Mouse (Mus musculus) adrenal gland, adult 18-20 months (tissue): ENCODE measurements around the gene Syt3. TPM values are rescaled to one million over a fixed set of nuclear protein-coding genes. Genes with fewer than 3 reads are reported as not detected.

Source experiments
- DNase-seq, 2 experiments: peaks; one replicate each; pipeline ENCODE4 v3.0.0; 2021 to 2022; ENCODE audit warnings: low spot score in 2 of 2
- total RNA-seq, 2 experiments: library from RNA; stranded (reverse); gene quantifications; 1 replicate in 1 of 2; 2 replicates in 1 of 2; pipeline ENCODE4 v1.2.3; 2021

Syt3 gene
- total RNA-seq, 2 experiments from 2014 or later, result 4.7 to 6.9 TPM

DNA sequence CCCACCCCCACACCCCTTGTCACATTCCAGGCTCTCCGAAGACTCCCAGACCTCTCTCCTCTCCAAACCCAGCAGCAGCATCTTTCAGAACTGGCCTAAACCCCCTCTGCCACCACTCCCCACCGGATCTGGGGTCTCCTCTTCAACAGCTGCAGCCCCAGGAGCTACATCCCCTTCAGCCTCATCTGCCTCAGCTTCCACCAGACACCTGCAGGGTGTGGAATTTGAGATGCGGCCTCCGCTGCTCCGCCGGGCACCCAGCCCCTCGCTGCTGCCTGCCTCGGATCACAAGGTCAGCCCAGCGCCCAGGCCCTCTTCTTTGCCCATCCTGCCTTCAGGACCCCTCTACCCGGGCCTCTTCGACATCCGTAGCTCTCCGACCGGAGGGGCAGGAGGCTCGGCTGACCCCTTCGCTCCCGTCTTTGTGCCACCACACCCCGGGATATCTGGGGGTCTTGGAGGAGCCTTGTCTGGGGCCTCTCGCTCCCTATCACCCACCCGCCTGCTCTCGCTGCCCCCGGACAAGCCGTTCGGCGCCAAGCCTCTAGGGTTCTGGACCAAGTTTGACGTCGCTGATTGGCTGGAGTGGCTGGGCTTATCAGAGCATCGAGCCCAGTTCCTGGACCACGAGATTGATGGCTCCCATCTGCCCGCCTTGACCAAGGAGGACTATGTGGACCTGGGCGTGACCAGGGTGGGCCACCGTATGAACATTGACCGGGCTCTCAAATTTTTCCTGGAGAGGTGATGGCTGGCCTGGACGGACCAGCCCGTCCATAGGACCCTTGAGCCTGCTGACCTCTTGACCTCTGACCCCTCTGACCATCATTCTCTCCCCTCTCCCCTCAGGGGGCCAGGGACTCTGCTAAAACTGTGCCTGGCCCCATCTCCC lies 27.1 kb upstream of the Syt3 start:
- no peak for DNase-seq

DNA sequence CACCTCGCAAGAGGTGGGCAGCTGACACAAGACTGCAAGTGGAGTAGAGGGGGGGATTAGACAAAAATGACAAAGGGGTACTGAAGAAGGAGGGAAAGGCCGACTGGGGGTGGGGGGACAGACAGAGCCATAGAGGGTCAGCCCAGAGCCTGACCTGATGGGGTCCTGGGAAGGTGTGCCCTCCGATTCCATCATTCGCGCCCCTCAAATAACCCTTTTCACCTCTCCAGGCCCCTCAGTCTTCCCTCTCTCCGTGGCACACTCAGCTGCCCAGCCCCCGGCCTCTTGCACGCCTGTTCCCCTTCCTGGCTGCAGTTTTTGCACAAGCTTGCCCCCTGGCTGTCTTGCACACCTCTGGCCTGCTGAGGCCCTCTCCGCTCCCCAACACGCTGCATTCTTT lies 26.4 kb upstream of the Syt3 start:
- no peak for DNase-seq

DNA sequence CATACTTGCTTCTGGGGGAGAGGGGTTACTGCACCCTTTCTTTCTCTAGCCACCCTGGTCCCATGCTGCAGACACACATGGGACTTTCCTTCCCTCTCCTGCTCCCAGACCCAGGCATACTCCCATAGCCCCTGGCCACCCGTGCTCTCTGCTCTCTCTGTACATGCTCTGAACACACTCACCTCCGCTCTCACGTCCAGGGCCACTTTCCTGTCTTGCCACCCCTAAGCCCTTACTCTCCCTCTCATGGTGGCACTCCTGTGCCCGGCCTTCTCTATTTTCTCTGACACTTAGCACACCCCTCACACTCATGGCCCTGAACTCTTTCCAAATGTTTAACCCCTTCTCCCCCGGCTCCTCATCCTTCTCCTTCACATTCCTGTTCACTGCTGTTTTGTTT lies 25.9 kb upstream of the Syt3 start:
- DNase-seq, result no peak

DNA sequence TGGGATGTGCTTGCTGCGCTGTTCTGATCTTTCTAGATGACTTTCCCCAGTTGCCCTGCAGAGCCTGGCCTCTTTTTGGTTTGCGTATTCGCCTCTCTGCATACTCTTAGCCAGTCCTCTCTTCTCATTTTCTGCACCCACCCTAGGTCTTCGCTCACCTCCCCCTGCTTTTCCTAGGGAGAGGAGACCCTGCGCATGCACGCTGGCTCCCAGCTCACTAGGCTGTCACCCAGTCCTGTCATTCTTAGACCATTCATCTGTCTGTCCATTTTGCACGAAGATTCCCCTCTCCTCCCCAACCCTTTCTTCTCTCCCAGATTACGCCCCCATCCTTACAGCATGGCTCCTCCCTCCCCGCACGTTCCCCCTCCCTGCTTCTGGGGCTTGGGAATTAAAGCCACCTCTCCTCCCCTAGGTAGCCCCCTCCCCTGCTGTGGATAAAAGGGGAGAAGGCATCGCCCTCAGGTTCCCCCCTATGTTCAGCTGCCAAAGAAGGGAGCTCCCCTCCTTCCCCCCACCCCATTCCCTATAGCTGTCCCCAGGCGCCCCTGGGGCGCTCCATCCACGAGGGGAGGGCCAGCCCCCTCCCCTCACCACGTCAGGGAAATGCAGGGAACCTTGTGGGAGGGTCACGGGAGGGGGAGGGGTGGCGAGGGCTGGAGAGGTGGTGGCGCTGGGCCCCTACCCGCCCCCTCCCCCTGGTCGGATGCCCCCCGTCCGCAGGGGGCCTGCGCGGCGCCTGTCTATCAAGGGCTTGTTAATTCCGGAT lies 24.8 kb upstream of the Syt3 start:
- no peak for DNase-seq

DNA sequence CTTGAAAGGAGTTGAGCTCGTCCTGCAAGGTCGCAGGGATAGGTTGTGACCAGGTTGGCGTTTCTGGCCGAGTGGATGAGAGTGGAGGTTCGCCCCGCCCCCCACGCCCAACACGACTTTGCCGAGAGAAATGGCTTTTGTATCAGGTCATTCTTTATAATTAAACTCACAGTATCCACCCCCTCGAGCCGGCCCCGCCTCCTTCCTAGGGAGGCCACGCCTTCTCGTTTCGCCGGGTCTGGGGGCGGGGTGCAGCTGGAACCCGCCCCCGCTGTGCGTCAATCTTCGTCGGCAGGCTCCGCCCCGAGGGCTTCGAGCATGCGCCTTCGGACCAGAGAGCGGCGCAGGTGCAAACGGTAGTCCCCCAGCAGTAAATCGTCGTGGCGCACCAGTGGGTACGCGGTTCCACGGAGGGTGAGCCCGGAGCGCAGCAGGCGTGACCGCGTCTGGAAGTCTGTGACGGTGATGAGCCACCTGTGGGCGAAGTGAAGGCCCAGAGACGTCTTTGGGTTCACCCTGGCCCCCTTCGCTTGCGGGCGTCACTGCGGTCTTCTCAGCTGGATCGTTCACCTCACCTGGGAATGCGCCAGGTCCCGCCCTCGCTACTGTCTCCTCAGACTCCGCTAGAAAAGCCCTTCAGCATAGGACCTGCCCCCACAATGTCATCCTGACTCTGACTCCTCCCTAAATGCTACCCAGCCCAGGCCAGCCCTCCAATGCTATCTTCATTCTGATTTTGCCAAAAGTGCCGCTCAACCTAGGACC lies 23.8 kb upstream of the Syt3 start:
- peak; percentile 94 for DNase-seq

DNA sequence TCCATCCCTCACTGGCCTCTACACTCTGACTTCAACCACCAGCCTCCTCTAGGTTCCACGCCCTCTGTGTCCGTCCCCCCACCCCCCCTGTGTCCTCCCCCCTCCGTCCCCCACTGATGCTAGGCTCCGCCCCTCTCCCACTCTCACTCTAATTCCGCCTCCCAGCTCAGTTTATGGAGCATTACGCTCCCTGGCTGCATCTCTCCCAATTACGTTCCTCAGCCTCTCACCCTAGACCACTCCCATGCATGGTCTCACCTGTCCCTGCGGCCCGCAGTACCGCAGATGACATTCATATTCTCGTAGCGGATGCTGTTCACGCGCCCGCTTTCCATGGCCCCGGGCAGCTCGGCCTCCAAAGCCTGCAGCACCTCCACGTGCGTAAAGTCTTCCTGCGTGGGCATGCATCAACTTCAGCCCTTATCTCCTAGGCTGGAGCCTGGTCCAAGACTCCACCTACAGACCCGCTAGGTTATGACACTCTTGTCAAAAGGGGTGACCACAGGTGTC lies 23.1 kb upstream of the Syt3 start:
- no peak for DNase-seq

DNA sequence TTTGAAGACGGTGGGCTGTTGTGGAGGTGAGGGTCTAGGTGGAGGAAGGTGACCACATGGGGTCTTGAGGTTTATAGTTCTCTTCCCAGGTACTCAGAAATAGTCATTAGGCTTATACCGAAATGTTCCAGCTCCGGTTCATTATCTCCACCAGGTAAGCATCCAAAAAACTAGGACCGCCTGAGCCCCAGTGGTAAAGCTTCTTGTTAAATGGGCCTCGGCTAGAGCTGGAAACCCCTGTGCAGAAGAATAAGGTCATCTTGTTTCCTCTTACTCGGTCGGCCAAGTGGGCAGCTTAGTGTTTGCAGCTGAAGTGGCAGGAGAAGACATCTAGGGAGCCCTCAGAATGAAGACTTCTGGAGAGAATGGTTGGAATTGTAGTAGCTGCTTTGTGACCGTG lies 11.2 kb upstream of the Syt3 start:
- no peak for DNase-seq

DNA sequence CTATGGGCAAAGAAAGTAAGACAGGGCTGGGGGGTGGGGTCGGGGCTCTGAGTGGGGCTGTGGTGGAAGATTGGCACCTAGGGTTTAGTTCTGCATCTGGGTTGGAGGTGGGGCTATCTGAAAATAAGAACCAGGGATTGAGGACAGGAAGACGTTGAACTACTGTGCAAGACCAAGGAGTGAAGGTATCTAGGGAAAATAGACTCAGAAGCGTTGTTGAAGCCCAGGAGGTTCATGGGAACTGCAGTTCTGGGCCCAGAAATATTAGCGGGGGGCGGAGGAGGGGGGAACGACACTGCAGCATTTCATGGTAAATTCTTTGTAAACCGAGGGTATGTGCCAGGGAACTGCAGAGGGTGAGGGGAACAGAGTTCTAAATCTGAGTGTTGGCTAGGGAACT lies 10.4 kb upstream of the Syt3 start:
- no peak for DNase-seq

DNA sequence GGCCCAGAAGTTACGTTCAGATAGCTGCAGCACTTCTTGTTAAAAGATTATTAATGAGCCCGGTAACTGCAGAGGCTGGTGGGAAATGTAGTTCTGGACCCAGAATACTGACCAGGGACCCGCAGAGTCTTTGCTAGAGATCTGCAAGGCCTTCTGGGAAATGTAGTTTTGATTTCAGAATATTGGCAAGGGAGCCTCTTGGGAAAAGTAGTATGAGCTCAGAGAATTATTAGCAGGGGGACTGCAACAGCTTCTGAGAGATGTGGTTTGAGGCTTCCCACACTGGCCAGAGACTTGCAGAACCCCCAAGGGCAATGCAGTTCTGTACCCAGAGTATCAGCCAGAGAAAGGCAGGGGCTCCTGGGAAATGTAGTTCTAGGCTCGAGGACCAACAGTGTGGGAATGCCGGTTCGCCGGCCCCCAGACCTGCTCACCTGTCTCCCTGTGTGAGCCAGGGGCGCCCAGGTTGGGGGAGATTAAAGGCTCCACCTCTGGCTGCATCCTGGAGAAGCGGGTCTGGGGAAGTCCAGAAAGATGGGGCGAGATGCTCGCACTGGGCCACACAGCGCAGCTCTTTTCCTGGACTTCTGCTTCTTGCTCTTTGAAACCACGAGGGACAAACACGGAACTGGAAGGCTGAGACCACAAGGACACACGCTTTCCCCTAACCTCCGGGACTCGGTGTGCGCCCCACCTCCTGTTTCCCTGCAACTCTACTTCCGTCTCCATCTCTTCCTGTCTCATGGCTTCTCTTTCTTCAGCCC lies 9.8 kb upstream of the Syt3 start:
- peak; percentile 59 to 74 for DNase-seq

DNA sequence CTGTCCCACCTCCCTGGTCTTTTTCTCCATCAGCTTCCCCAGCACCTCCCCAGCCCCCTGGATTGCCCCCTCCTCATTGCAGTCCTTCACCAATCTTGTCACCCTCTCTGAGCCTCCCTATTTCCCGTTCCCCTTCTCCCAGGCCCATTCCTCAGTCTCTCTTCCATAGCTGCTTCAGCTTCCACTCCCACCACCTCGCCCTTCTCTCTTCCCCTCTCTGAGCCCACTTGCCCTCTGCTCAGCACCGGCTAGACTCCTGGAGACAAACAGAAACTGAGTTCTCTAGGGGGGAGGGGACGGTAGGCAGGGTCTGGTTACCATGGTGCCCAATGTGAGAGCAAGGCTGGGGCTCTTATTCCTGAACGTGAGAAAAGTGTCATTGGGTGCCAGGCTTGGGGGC lies 9.1 kb upstream of the Syt3 start:
- DNase-seq, result no peak

DNA sequence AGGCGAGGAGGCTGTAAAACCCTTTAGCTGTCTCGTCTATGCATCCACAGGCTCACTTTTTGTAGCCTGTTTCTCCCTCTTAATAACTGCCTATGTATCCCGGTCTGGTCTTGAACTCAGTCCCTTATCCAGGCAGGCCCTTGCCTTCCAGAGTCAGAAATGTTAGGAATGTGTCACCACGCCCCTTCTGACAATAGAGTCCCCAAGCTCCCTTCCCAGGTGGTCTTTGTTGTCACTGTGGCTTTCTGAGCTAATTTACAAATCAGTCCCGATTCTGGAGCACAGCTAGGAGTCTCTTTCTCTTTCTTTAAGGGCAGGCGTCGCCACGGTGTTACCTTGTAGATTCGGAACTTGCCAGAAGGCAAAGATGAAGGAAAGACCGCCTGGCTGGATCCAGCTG lies 8.7 kb upstream of the Syt3 start:
- DNase-seq, result no peak

DNA sequence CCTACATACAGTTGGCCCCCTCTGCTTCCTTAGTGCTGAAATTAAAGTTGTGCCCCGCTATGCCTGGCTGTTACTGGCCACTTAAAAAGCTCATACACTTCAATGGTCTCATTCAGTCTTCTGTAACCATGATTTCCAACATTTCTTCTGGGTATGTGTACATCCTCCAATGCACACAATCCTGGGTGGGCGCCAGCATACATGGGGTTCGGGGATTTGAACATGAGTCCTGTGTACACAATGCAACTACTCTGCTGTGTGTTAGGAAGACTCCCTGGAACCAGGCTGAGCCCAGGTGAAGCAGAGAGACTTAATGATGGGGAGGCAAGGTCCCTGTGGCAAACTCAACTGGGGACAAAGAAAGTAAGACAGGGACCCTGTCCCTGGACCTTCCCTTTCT lies 8.1 kb upstream of the Syt3 start:
- DNase-seq, result no peak

DNA sequence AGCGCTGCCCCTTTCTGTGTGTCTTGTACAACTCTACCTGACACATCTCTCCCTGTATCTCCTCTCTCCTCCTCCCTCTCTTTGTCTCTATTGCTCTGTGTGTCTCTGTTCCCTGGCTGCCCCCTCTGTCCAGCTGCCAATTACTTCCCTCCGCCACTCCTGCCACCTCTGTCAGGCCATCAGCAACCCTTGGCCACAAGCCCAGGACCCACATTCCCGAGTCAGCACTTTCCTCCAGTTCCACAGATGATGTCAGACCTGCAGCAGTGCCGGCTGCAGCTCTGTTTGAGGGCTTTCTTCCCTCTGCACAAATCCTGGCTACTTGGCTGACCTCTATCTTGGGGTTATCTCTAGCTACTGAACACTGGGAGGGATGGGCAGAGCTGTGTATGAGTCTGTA lies 5.6 kb upstream of the Syt3 start:
- no peak for DNase-seq

DNA sequence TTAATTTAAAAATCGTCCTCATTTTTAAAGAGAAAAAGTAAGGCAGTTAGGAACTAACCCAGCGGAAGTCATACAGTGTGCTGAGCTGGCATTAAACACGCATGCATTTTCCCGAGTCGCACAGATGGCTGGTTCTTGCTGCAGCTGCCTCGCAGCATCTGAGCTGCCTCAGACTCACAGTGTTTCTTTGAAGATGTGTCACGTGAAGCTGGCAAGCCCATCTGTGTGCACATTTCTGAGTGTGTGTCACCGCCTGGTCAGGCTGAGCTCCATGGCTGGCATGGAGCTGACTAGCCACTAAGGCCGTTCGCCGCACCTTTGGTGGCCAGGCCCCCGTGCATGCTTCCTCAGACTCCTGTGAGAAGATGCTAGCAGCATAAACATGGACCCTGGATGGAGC lies 1.4 kb upstream of the Syt3 start:
- no peak for DNase-seq

DNA sequence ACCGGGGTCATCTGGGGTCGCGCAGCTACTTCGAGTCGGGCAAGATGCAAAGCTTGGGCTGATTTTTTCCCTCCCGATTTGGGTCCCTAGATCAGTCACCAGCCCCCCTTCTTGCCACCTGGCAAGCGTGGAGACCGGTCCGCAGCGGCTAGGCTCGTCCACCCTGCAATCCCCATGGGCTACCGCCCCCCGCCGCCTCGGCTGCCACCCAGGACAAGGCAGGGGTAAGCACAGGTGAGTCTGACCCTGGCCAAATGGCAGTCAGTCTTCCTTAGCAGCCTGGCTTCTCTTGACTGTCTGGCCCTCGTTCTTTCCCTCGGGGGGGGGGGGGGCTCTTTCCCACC lies 786 bp downstream of the Syt3 start:
- no peak for DNase-seq

DNA sequence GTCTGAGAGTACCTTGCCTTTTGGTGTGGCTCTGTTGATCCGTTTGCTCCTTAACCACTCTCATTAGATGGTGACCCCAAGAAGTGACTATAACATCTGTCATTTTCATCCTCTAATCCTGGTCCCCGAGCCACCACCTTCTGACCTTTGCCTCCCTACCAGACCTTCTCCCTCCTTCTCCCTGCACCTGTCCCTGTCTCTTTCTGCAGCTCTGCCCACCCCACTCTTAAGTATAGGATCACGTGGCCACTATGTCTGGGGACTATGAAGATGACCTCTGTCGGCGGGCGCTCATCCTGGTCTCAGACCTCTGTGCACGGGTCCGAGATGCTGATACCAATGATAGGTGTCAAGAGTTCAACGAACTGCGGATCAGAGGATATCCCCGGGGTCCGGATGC lies 1.8 kb downstream of the Syt3 start, which contains the start of gene 1700008O03Rik:
Gene 1700008O03Rik (minus strand): TSS at position 101 of the 400 bp plus-strand sequence.
- DNase-seq, result no peak

DNA sequence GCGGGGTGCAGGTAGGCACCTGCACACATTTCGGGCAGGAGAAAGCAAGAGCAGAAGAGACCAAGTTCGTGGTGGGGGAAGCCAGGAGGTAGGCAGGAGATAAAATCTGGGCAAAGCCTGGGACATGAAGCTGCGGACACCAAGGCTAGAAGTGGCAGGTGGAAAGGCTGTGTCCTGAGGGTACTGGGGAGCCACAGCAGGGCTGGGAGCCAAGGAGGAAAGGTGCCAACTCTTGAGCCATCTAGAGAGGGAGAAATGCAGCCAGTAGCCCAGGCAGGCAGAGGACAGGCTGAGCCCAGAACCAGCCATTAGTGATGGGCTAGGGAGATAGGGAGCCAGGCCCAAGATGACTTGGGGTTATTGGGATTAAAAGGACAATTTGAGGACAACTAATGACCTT lies 7.9 kb downstream of the Syt3 start:
- no peak for DNase-seq

DNA sequence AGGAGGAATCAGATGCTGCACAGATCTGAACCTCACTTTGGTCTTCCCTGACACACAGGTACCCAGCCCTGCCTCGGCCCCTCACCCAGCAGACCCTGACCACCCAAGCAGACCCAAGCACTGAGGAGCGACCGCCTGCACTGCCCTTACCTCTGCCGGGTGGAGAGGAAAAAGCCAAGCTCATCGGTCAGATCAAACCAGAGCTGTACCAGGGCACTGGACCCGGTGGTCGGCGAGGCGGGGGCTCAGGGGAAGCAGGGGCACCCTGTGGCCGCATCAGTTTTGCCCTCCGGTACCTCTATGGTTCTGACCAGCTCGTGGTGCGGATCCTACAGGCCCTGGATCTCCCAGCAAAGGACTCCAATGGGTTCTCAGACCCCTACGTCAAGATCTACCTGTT lies 8.4 kb downstream of the Syt3 start:
- DNase-seq, result no peak

DNA sequence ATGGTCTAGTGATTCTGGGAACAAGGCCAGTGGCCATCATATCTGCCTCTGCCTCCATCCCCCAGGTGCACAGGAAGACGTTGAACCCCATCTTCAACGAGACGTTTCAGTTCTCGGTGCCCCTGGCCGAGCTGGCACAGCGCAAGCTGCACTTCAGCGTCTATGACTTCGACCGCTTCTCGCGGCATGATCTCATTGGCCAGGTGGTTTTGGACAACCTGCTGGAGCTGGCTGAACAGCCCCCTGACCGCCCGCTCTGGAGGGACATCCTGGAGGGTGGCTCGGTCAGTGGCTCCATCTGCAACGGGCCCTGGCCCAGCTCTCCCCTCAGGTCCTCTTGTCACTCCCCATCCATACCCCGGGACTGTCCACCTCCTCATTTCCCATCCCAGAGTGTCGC lies 9.4 kb downstream of the Syt3 start:
- DNase-seq, result no peak

DNA sequence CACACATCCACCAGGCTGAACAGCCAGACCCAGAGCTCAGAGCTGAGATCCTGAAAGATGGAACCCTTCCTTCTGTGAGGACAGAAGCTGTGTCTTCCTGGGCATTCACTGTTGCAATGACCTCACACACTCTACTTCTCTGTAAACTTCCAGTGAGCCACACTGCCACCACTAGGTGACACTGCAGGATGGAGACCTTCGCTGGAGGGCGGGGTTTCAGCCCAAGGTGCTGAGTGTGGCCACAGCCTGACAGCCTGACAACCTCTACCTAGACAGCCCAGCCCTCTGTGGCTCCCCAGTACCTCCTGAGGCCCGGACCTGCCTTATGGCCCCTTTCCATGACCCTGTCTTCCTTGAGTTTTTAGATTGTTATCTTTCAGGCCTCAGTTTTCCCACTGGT lies 14.7 kb downstream of the Syt3 start:
- no peak for DNase-seq

DNA sequence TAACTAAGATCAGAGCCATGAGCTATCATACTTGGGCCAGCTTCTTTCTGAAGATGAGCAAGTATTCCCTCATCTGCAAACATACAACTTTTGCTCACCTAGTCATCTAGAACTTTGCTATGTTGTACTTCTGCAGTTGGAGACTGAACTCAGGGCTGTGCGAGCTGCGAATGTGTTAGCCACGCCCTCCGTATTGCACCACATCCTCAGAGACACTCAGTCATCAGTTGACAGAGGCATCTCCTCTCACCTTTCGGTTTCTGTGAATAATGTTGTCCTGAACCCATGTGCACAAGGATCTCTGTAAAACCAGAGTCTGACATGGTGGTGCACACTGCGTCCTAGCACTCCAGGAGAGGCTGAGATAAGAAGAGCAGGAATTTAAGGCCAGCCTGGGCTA lies 17.8 kb downstream of the Syt3 start:
- DNase-seq, result no peak
